Mouse (Mus musculus) urinary bladder, adult 2 months (tissue): Measurements from ENCODE around the gene Syn3. TPM values are rescaled to one million over a fixed set of nuclear protein-coding genes. Genes with fewer than 3 reads are reported as not detected.
A peak's percentile ranks its signal among the peaks of the same experiment; 100 is the strongest.
"Not testable (repeated sequence)": the region's sequence is repeated elsewhere in the genome, so short reads cannot be mapped to it uniquely, and the experiment has no call there.

Experiments used
- DNase-seq: peaks from one replicate; pipeline ENCODE4 v3.0.0; 2022; ENCODE audit warnings: low spot score
- polyA plus RNA-seq: library from polyadenylated mRNA; depleted of rRNA; stranded (reverse); fragments of >200 nt; gene quantifications from 2 replicates; pipeline ENCODE4 v1.2.3, GENCODE M21; 2012

Syn3 gene
- polyA plus RNA-seq, 1 experiment = 0.73 TPM

GRCm38 (mm10) chr10:86468612-86469546 lies 29.8 kb downstream of the Syn3 start:
- DNase-seq = no peak

GRCm38 (mm10) chr10:86463538-86464199 lies 35.0 kb downstream of the Syn3 start:
- DNase-seq = peak; percentile 64

GRCm38 (mm10) chr10:86459643-86460042 lies 39.1 kb downstream of the Syn3 start:
- DNase-seq = no peak

GRCm38 (mm10) chr10:86457665-86458209 lies 41.0 kb downstream of the Syn3 start:
- no peak for DNase-seq

DNA sequence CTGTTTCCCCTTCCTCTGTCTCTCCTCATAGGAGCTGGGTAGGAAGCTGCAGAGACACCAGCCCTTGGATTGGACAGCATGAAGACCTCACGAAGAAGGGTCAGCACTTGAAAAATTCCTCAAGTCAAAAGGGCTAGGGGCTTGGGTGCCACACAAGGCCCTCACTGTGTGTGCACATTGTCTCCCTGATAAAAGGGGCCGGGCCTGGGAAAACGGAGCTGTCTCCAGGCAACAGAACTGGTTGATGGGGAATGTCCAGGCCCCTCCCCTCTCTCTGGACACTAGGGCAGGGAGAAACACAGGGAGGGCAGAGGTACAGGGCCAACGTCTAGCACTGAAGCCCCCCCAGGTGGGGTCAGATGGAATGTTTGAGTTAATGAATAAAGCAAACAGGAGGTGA lies 41.5 kb downstream of the Syn3 start:
- DNase-seq = no peak

DNA sequence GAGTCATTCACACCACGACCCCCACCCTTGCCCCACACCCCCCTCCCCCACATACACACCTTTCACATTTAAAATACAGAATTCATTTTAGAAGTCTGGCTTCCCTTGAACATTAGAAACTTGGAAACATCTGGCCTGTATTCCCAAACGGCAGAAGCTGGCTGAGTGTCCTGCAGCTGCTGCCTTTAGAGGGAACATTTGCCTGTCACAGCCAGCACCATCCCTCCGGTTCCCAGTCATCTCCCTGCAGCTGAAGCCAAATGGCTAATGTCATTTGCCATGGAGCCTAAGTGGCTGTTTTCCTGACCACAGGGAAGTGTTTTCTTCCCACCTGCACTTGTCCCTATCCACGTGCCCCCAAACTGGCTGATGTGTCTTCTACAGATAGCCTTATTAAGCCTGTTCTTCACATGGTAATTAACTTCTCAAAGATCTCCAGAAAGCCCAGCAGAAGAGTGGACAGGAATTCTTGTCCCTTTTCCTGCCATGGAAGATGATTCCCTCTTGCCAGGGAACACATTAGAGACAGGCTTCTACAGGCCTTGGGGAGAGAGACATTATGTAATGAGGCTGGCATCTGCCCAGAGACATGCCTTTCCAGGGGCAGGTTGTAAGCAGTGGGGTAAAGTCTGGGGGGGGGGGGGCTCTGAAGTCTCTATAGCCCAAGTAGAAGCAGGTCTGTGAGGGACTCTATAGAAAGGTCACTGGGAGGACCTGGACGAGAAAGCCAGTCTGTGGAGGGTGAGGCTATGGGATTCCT lies 43.2 kb downstream of the Syn3 start:
- no peak for DNase-seq

GRCm38 (mm10) chr10:86452326-86452995 lies 46.2 kb downstream of the Syn3 start:
- DNase-seq = no peak

DNA sequence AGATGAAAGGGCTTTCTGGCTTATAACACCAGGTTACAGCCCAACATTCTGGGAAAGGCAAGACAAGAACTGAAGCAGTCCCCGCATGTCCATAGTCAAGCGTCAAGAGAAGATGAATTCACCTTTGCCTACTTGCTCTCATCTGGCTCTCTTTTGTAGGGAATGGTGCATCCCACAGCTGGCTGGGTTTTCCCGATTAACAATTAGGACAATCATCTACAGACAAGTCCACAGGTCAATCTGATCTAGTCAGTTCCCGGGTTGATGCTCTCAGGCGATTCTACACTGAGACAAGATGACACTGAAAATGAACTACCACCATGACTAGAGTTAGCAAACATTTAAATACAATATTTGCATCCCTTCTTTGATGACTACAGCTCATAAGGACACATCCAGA lies 47.4 kb downstream of the Syn3 start:
- no peak for DNase-seq

DNA sequence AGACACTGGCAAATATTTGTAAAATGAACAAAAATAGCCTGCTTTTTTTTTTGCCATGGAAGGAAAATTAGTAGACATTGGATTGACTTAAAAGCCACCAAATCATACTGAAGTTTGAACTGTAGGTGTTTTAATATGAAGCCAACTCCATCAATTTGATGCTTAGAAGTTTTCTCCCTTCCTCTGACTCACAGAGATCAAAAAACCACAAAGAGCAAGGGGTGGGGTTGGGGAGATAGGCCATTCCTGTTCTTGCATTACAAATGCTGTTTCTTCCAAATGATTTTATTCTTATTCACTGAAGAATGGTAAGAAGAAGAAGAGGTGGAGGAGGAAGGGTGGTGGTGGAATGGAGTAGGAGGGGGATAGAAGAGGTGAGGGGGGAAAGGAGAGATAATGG lies 52.0 kb downstream of the Syn3 start:
- no peak for DNase-seq

DNA sequence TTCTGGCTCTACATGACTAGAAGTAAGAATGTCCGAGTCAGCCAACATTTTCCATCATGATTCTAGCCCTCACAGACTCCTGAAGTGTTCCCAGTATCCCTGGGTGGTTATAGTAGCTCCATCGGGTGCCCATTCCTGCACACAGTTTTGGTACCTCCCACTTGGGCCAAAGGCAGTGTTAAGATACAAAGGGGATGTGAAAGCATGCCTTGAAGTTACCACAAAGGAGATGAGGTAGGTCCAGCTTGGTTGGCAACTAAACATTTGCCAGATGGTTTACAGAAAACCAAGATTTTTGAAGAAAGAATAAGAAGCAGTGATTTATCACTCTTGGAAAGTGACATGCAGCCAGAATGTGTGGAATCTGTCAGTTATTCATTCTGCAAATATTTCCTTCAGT lies 53.5 kb downstream of the Syn3 start:
- no peak for DNase-seq

DNA sequence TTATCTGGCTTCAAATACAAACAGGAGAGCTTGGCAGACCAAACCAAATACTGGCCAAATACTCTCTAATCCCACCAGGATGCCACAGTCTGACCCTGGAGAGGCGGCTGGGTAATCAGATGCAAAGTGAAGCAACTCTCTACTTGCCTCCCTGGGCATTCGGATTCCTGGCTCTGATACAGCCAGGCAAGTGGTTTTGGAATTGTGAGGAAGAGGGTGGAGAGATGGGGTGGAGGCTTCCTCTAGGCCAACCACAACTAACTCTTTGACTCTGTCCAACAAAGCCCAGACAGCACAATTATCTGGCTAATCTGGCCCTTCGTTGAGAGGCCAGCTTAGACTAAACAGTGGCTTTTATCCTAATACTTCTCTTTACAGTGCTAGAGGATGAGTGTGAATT lies 54.0 kb downstream of the Syn3 start:
- DNase-seq = no peak

- no peak for DNase-seq
Observed at GRCm38 (mm10) chr10:86441765-86442164, 56.9 kb downstream of the Syn3 start.

GRCm38 (mm10) chr10:86439640-86440039 lies 59.1 kb downstream of the Syn3 start:
- DNase-seq = no peak

- DNase-seq = no peak
Observed at GRCm38 (mm10) chr10:86437294-86437693, 61.4 kb downstream of the Syn3 start.

- not testable (repeated sequence) for DNase-seq
Observed at GRCm38 (mm10) chr10:86435006-86435405, 63.7 kb downstream of the Syn3 start.

DNA sequence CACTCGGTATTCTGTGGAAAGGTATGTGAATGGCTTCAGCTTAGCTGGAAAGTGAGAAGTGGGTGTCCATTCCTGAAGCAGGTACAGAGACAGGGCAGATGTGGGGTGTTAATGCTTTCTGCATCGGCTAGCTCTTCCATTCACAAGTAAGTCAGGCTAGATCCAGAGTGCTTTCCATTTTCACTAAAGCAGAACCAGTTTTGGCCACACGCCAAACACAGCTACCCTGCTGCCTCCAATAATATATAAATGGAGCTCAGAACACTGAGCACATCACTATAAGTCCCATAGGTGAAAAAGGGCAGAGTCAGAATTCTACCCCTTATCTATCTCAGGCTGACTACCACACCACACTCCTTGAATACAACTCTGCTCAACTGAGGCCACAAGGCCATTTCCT lies 69.0 kb downstream of the Syn3 start:
- DNase-seq = no peak

- DNase-seq = no peak
Observed at GRCm38 (mm10) chr10:86427956-86428355, 70.7 kb downstream of the Syn3 start.

DNA sequence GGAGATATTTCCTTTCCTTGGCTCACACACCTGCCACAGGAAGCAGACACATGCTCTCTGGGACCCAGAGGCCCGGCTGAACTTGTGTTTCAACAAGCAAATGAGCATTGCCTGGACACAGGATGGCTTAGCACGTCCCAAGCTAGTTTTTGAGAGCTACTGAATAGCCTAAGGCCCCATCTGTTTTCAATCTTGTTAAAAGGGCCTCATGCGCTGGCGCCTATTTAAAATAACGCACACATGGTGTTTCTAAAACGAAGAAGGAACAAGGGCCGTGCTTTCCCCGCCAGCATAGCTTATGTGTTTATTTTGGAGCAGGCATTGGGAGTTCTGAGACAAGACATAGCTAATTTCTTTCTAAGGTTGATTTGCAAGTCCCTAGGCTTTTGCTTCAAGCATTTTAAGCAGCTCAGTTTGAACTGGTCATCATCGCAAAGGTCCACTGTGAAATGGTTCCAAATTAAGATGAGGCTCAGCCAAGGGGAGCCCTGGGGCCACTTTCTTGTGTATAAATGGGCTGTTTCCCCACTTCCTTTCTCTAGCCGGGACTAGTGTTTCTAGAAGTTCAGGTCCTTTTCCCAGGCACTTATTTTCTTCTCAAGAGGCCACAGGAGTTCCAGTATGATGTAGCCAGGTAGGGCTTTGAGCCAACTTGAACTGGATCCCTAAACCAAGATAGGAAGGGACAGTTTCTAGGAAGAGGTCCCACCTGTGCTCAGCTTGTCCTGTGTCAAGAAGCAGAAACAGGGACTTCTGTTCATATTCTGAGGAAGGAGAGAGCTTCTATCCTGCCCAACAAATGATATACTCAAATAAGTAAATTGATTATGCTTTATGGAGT lies 72.8 kb downstream of the Syn3 start:
- no peak for DNase-seq

GRCm38 (mm10) chr10:86421731-86422370 lies 76.8 kb downstream of the Syn3 start:
- DNase-seq = no peak

- DNase-seq = no peak
Observed at GRCm38 (mm10) chr10:86418931-86419330, 79.8 kb downstream of the Syn3 start.
